Mouse (Mus musculus): ENCODE measurements around the gene Pbxip1. TPM values are rescaled to one million over a fixed set of nuclear protein-coding genes. Genes with fewer than 3 reads are reported as not detected.
A peak's percentile ranks its signal among the peaks of the same experiment; 100 is the strongest.
"Not testable (repeated sequence)": the region's sequence is repeated elsewhere in the genome, so short reads cannot be mapped to it uniquely, and the experiment has no call there.

The Pbxip1 gene
- polyA plus RNA-seq, 1 experiment, result 78.1 TPM

- H3K4me1 ChIP-seq (ENCODE audit: control insufficient read depth, insufficient read depth, low read length), result peaks cover 3% of the 10 kb centered on the region; the same call in 1 of the 2 replicates
- no peak overlapping the region for H3K4me3 ChIP-seq (replicated peaks; ENCODE audit: extremely low read depth, low read depth, low read length)
- DNase-seq, result no peak
- WGBS, result 79% methylated on average over 5 of the region's 5 CpGs
- TF ChIP-seq POLR2A (IDR thresholded peaks at IDR 0.05; ENCODE audit: borderline replicate concordance, extremely low read depth, low read depth, low read length) (no peak), CTCF (IDR thresholded peaks at IDR 0.05; ENCODE audit: insufficient read depth, low read length) (no peak)
These were observed 11.4 kb upstream of the Pbxip1 start for GRCm38 (mm10) chr3:89425141-89425525.

DNA sequence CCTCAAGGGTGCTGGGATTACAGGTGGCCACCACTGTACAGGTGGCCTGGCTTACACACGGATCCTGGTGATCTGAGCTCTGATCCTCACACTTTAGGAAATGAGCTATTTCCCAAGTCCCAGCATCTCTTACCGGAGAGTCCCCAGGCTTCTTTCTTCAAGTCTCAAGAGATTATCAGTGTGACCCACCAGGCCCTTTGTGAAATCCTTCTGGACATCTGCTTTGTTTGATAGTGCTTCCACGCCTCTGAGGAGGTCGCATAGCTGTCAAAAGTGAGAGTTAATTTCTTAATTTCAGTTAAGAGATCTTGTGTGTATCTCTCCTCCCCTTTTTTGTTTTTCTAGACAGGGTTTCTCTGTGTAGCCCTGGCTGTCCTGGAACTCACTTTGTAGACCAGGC lies 10.6 kb upstream of the Pbxip1 start:
- TF ChIP-seq POLR2A (IDR thresholded peaks at IDR 0.05; ENCODE audit: borderline replicate concordance, extremely low read depth, low read depth, low read length), result no peak
- TF ChIP-seq CTCF (IDR thresholded peaks at IDR 0.05; ENCODE audit: insufficient read depth, low read length), result no peak
- Histone ChIP-seq H3K4me3 (replicated peaks; ENCODE audit: extremely low read depth, low read depth, low read length) (no peak overlapping the region), H3K4me1 (ENCODE audit: control insufficient read depth, insufficient read depth, low read length) (peaks cover 1% of the 10 kb centered on the region; the same call in 1 of the 2 replicates)
- WGBS, result 85% methylated on average over 4 of the region's 4 CpGs
- DNase-seq, result no peak

- H3K4me1 ChIP-seq (ENCODE audit: control insufficient read depth, insufficient read depth, low read length); DNase-seq; H3K4me3 ChIP-seq (replicated peaks; ENCODE audit: extremely low read depth, low read depth, low read length): not testable (repeated sequence)
- 92% methylated on average over 7 of the region's 7 CpGs for WGBS
These were observed 7.5 kb upstream of the Pbxip1 start for GRCm38 (mm10) chr3:89429021-89429420.

GRCm38 (mm10) chr3:89430171-89431159 lies 6.0 kb upstream of the Pbxip1 start, which contains the start of gene Pygo2:
TSS of gene Pygo2 (plus strand) at chr3:89430214.
- DNase-seq, result peak; percentile 90
- 2% methylated on average over 67 of the region's 68 CpGs for WGBS
- Histone ChIP-seq H3K4me3 (replicated peaks; ENCODE audit: extremely low read depth, low read depth, low read length) (peak within 1 kb of the TSS; percentile 85), H3K4me1 (ENCODE audit: control insufficient read depth, insufficient read depth, low read length) (peaks cover 9% of the 10 kb centered on the region; the same call in 1 of the 2 replicates)
- TF ChIP-seq CTCF (IDR thresholded peaks at IDR 0.05; ENCODE audit: insufficient read depth, low read length), result no peak
- peak; percentile 82 for TF ChIP-seq POLR2A (IDR thresholded peaks at IDR 0.05; ENCODE audit: borderline replicate concordance, extremely low read depth, low read depth, low read length)

DNA sequence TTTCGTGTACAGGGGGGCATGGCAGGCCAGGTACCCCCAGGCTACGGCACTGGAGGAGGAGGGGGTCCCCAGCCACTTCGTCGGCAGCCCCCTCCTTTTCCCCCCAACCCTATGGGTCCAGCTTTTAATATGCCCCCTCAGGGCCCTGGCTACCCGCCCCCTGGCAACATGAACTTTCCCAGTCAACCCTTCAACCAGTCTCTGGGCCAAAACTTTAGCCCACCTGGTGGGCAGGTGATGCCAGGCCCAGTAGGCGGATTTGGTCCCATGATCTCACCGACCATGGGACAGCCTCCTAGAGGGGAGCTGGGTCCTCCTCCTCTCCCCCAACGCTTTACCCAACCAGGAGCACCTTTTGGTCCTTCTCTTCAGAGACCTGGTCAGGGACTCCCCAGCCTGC lies 3.9 kb upstream of the Pbxip1 start:
- TF ChIP-seq CTCF (IDR thresholded peaks at IDR 0.05; ENCODE audit: insufficient read depth, low read length) (no peak), POLR2A (IDR thresholded peaks at IDR 0.05; ENCODE audit: borderline replicate concordance, extremely low read depth, low read depth, low read length) (no peak)
- Histone ChIP-seq H3K4me3 (replicated peaks; ENCODE audit: extremely low read depth, low read depth, low read length) (no peak overlapping the region), H3K4me1 (ENCODE audit: control insufficient read depth, insufficient read depth, low read length) (peaks cover 14% of the 10 kb centered on the region)
- no peak for DNase-seq
- WGBS, result 92% methylated on average over 8 of the region's 8 CpGs

DNA sequence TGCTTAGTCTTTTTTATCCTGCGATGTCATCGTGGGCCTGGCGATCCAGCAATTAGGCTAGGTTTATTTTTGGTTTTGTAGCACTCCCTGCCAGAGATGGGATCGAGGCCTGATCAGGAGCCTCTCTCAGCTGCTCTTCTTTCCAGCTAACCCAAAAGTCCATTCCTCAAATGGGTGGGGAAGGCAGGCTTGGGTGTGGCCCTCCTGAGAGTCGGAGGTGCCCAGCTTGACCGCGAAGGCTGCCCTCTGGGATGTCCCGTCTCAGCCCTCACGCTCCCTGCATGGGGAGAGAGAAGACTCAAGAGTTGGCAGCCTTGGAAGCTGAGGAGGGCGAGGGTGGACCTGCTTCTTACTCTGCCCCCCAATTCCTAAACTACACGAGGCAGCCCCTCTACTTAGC lies 2.0 kb upstream of the Pbxip1 start:
- no peak for DNase-seq
- peaks cover 14% of the 10 kb centered on the region for H3K4me1 ChIP-seq (ENCODE audit: control insufficient read depth, insufficient read depth, low read length)
- H3K4me3 ChIP-seq (replicated peaks; ENCODE audit: extremely low read depth, low read depth, low read length), result no peak overlapping the region
- TF ChIP-seq CTCF (IDR thresholded peaks at IDR 0.05; ENCODE audit: insufficient read depth, low read length) (no peak), POLR2A (IDR thresholded peaks at IDR 0.05; ENCODE audit: borderline replicate concordance, extremely low read depth, low read depth, low read length) (no peak)
- WGBS, result 69% methylated on average over 11 of the region's 11 CpGs

- Histone ChIP-seq H3K4me1 (ENCODE audit: control insufficient read depth, insufficient read depth, low read length) (peaks cover 14% of the 10 kb centered on the region), H3K4me3 (replicated peaks; ENCODE audit: extremely low read depth, low read depth, low read length) (no peak overlapping the region)
- no peak for DNase-seq
- TF ChIP-seq POLR2A (IDR thresholded peaks at IDR 0.05; ENCODE audit: borderline replicate concordance, extremely low read depth, low read depth, low read length), result no peak
- TF ChIP-seq CTCF (IDR thresholded peaks at IDR 0.05; ENCODE audit: insufficient read depth, low read length), result no peak
- 65% methylated on average over 7 of the region's 7 CpGs for WGBS
These were observed 1.5 kb upstream of the Pbxip1 start for GRCm38 (mm10) chr3:89435041-89435440.

DNA sequence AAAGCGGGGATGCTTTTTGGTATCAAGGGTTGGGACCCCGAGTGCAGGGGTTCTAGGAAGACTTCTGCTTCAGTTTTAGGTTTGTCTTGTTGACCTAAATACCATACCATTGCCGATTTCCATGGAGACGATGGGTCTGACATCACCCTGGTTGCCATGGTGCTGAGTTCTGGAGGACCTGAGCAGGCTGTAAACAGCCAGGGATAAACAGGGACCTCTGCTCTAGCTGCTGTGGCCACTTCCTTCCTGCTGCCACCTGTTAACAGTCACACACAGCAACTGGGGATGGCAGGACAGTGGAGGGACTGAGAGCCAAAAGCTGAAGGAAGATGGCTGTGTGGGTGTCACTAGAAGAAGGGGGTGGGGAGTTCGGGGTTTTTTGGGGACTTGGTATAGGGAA lies 763 bp downstream of the Pbxip1 start:
- DNase-seq, result peak; percentile 29
- TF ChIP-seq POLR2A (IDR thresholded peaks at IDR 0.05; ENCODE audit: borderline replicate concordance, extremely low read depth, low read depth, low read length), result peak; percentile 8; the same call in 1 of the 2 replicates
- TF ChIP-seq CTCF (IDR thresholded peaks at IDR 0.05; ENCODE audit: insufficient read depth, low read length), result no peak
- peak overlapping the region; percentile 50 for H3K4me3 ChIP-seq (replicated peaks; ENCODE audit: extremely low read depth, low read depth, low read length)
- H3K4me1 ChIP-seq (ENCODE audit: control insufficient read depth, insufficient read depth, low read length), result peaks cover 4% of the 10 kb centered on the region
- WGBS, result 16% methylated on average over 5 of the region's 5 CpGs

DNA sequence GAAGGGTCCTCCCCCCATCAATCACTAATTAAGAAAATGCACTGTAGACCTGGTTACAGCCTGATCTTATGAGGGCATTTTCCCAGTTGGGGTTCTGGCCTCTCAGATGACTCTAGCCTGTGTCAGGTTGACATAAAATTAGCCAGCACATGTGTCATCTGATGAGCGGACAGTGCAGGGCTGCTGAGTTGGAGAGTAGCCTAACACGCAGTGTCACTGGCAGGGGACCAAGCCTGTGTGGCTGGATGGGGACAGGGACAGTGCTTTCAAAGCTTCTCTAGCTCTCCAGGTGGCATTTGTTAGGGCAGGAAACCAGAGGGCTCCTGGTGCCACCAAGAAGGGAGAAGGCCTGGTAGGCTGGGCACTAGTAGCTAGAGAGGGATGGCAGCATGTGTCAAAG lies 4.2 kb downstream of the Pbxip1 start:
- Histone ChIP-seq H3K4me1 (ENCODE audit: control insufficient read depth, insufficient read depth, low read length) (peaks cover 4% of the 10 kb centered on the region), H3K4me3 (replicated peaks; ENCODE audit: extremely low read depth, low read depth, low read length) (no peak overlapping the region)
- WGBS, result 82% methylated on average over 2 of the region's 2 CpGs
- DNase-seq, result no peak
- no peak for TF ChIP-seq POLR2A (IDR thresholded peaks at IDR 0.05; ENCODE audit: borderline replicate concordance, extremely low read depth, low read depth, low read length)
- no peak for TF ChIP-seq CTCF (IDR thresholded peaks at IDR 0.05; ENCODE audit: insufficient read depth, low read length)
